Mouse (Mus musculus): ENCODE results near the gene Polr3b. TPM values are rescaled to one million over a fixed set of nuclear protein-coding genes. Genes with fewer than 3 reads are reported as not detected.

Polr3b gene
- polyA plus RNA-seq, 1 experiment from 2014 or later = 3.9 TPM

DNA sequence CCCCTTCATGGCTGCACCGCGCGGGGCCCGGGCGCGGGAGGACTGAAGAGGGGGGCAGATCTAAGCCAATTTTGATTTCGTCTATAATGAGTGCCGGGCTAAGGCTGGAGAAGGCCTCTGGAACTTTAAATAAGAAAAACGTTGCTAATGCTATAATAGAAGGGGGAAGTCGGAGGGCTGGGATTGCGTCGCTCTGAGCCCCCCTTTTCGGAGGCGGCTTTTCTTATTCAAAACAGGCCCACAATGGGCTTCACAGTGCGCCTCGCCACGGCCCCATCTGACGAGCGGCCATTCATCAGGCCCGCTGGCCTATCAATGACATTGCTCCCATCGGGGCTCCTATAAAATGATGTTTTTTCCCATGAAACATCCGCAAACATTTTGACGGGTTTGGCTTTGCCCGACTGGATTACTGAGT, 133.7 kb downstream of the Polr3b start, which contains the start of gene Rfx4:
Gene Rfx4, plus strand, starts transcription at position 277 of the 418 bp plus-strand sequence.
- WGBS (ENCODE audit: insufficient replicate concordance) = under 1% methylated on average over 24 of the region's 24 CpGs
- no peak for TF ChIP-seq CTCF (IDR thresholded peaks at IDR 0.05; ENCODE audit: low read depth)
- no peak for TF ChIP-seq EP300 (IDR thresholded peaks at IDR 0.05; ENCODE audit: low read depth)
- Histone ChIP-seq H3K4me1 (ENCODE audit: insufficient read depth) (peaks cover 18% of the 10 kb centered on the region), H3K9me3 (ENCODE audit: low read length) (no peaks in the 10 kb centered on the region), H3K27ac (ENCODE audit: low read depth) (no peak within 1 kb of the TSS), H3K4me3 (ENCODE audit: low read depth, low read length) (peak within 1 kb of the TSS; percentile 24), H3K27me3 (ENCODE audit: insufficient read depth, low read length) (peaks cover 94% of the 10 kb centered on the region), H3K4me2 (ENCODE audit: low read depth, low read length) (peak within 1 kb of the TSS; percentile 49), H3K36me3 (replicated peaks; ENCODE audit: insufficient read depth, low read length) (no peaks in the 10 kb centered on the region), H3K9ac (replicated peaks) (no peak within 1 kb of the TSS)
- ATAC-seq = no peak
- no peak for DNase-seq

DNA sequence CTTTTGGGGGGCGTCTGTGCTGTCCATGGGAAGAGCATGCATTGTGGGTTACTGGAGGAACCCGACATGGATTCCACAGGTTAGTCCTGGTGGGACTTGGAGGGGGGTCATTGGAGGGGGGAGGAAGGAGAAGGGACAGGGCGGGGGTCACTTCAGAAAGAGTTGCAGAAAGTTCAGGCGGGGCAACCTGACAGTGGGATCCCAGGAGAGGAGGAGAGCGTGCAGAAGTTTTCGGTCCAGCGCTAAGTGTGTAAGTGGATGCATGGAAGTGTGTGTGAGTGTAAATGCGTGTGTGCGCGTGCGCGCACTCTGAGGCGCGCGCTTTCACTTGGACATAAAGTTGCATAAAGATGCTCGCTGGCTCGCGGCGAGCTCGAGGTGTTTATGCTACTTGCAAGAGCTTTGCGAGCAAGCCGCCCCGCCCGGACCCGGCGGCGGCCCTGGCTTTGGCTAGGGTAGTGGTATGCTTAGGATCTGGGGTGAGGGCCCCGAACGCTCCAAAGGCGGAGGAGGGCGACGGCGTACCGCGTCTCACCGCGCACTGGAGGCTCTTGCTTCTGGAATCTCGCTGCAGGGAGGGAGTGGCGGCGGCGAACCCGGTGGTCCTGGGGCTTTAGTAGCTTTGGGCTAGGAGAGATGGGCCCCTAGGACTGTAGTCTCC, 134.5 kb downstream of the Polr3b start:
- Histone ChIP-seq H3K4me3 (ENCODE audit: low read depth, low read length) (peak overlapping the region; percentile 17; the same call in 1 of the 2 replicates), H3K9ac (replicated peaks) (no peak overlapping the region), H3K27ac (ENCODE audit: low read depth) (no peak overlapping the region), H3K4me2 (ENCODE audit: low read depth, low read length) (peak overlapping the region; percentile 38), H3K27me3 (ENCODE audit: insufficient read depth, low read length) (peaks cover 97% of the 10 kb centered on the region), H3K9me3 (ENCODE audit: low read length) (no peaks in the 10 kb centered on the region), H3K36me3 (replicated peaks; ENCODE audit: insufficient read depth, low read length) (no peaks in the 10 kb centered on the region), H3K4me1 (ENCODE audit: insufficient read depth) (peaks cover 18% of the 10 kb centered on the region)
- 1% methylated on average over 42 of the region's 42 CpGs for WGBS (ENCODE audit: insufficient replicate concordance)
- ATAC-seq = no peak
- no peak for DNase-seq
- TF ChIP-seq CTCF (IDR thresholded peaks at IDR 0.05; ENCODE audit: low read depth) (no peak), EP300 (IDR thresholded peaks at IDR 0.05; ENCODE audit: low read depth) (no peak)

DNA sequence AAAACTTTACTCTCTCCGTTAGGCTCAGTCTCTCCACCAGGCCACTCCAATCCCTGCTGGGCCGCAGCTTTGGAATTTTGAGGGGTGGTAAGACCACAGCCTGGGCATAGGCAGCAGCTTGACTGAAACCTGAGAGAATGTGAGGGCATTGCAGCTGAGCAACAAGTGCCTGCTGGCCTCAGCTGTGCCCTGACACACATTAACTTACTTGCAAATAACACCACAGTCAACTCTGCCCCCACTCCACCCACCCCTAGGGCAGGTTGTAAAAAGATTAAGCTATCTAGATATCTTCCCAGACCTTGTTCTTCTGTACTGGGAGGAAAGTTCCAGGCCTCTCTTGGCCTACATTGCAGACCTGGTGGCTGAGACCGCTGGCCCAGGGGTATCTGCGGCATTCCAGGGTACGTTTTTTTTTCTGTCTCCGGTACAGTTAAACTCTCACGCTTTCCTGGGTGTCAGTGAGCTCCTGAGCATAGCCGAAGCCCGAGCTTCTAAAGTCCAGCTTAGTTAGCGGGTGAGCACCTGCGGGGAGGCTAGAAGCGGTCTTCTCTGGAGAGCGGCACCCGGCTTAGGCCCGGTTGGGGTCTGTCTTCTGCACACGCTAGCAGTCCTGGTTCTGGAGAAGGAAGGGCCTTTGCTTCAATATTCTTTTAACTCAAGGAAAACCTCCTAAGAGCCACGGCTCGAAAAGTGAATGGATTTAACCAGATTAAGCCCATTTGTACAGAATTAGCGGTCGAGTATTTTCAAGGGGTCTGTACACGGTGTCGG, 135.5 kb downstream of the Polr3b start:
- peaks cover 98% of the 10 kb centered on the region for H3K27me3 ChIP-seq (ENCODE audit: insufficient read depth, low read length)
- DNase-seq (no peak), ATAC-seq (no peak)

DNA sequence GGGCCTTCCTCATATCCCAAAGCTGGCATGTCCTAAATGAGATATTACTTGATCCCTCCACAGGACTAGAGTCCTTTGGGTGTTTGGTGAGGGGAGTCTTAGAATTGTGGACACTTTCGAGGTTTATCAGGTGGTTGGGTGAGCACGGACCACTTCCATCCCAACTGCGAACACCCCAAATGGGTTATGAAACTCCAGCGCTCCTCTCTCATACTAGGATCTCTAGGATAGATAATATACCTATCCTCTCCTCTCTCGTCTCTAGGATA, 136.0 kb downstream of the Polr3b start:
- Histone ChIP-seq H3K9me3 (ENCODE audit: low read length) (no peaks in the 10 kb centered on the region), H3K4me2 (ENCODE audit: low read depth, low read length) (no peak overlapping the region), H3K27me3 (ENCODE audit: insufficient read depth, low read length) (peaks cover 98% of the 10 kb centered on the region), H3K4me3 (ENCODE audit: low read depth, low read length) (no peak overlapping the region), H3K27ac (ENCODE audit: low read depth) (no peak overlapping the region), H3K4me1 (ENCODE audit: insufficient read depth) (peaks cover 18% of the 10 kb centered on the region), H3K9ac (replicated peaks) (no peak overlapping the region), H3K36me3 (replicated peaks; ENCODE audit: insufficient read depth, low read length) (no peaks in the 10 kb centered on the region)
- WGBS (ENCODE audit: insufficient replicate concordance) = 3% methylated on average over 5 of the region's 5 CpGs
- DNase-seq (no peak), ATAC-seq (no peak)
- TF ChIP-seq EP300 (IDR thresholded peaks at IDR 0.05; ENCODE audit: low read depth) (no peak), CTCF (IDR thresholded peaks at IDR 0.05; ENCODE audit: low read depth) (no peak)

More for the DNA sequence above, 135.5 kb downstream of the Polr3b start:
- Histone ChIP-seq H3K4me3 (ENCODE audit: low read depth, low read length) (no peak overlapping the region), H3K9ac (replicated peaks) (no peak overlapping the region), H3K36me3 (replicated peaks; ENCODE audit: insufficient read depth, low read length) (no peaks in the 10 kb centered on the region), H3K9me3 (ENCODE audit: low read length) (no peaks in the 10 kb centered on the region), H3K27ac (ENCODE audit: low read depth) (no peak overlapping the region), H3K4me2 (ENCODE audit: low read depth, low read length) (no peak overlapping the region), H3K4me1 (ENCODE audit: insufficient read depth) (peaks cover 18% of the 10 kb centered on the region)
- no peak for TF ChIP-seq EP300 (IDR thresholded peaks at IDR 0.05; ENCODE audit: low read depth)
- no peak for TF ChIP-seq CTCF (IDR thresholded peaks at IDR 0.05; ENCODE audit: low read depth)
- WGBS (ENCODE audit: insufficient replicate concordance) = 6% methylated on average over 22 of the region's 22 CpGs

DNA sequence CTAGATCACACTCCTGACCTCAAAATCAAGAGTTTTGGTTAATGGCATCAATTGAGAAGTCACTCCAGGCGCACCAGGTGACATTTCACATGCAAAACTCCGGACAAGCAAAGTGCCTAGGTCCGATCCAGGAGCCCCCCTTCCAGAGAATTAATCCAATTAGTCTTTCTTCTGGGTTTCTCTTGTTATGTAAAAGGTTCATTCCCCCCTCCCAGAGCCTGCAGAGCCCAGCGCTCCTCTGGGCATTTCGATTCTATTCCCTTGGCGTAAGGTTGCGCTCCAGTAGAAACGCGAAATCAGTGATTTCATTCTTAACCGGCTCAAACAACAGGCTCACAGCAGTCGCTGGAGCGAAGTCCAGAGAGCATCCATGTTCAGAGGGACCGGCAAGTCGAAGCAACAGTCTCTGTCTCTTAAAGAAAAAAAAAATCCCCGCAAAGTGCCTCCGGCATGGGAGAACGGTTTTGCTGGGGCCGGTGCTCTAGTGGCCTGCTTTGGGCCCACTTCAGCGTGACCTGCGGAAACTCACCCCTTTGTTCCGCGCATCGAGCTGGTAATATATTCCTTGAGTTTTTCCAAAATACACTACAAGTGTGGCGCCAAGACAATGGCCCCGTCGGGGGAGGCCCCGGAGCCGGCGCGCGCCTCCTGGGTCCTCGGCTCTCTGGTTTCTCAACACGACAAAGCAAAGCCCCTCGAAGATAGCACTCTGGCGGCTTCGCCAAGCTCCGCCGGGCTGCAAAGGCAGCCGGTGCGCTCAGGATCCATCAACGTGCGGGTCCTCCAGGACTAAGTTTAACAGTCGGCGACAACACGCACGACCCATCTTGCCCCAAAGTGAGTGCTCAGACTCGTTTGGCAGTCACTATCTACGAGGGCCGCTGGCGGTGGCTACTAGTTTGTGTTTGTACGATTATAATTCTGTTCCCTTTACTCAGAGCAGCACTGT, 136.7 kb downstream of the Polr3b start:
- ATAC-seq (no peak), DNase-seq (no peak)
- Histone ChIP-seq H3K4me1 (ENCODE audit: insufficient read depth) (peaks cover 18% of the 10 kb centered on the region), H3K4me2 (ENCODE audit: low read depth, low read length) (no peak overlapping the region), H3K27ac (ENCODE audit: low read depth) (no peak overlapping the region), H3K27me3 (ENCODE audit: insufficient read depth, low read length) (peaks cover 96% of the 10 kb centered on the region), H3K36me3 (replicated peaks; ENCODE audit: insufficient read depth, low read length) (no peaks in the 10 kb centered on the region), H3K9ac (replicated peaks) (no peak overlapping the region), H3K9me3 (ENCODE audit: low read length) (no peaks in the 10 kb centered on the region), H3K4me3 (ENCODE audit: low read depth, low read length) (no peak overlapping the region)
- WGBS (ENCODE audit: insufficient replicate concordance) = 2% methylated on average over 51 of the region's 51 CpGs
- no peak for TF ChIP-seq CTCF (IDR thresholded peaks at IDR 0.05; ENCODE audit: low read depth)
- TF ChIP-seq EP300 (IDR thresholded peaks at IDR 0.05; ENCODE audit: low read depth) = no peak

Data from liver, postnatal 0 days (tissue).